Mouse (Mus musculus) midbrain, embryonic 11.5 days (tissue): ENCODE measurements around the gene Lyzl4. TPM values are rescaled to one million over a fixed set of nuclear protein-coding genes. Genes with fewer than 3 reads are reported as not detected.

Experiments
- ATAC-seq: fragments of 200-750 bp; cut with Nextera tagmentation; 2 replicates; pipeline ENCODE4 v1.8.0; 2017; ENCODE audit warnings: moderate TSS enrichment, moderate library complexity; ENCODE audit not compliant: low FRiP score
- DNase-seq: peaks from one replicate; pipeline ENCODE4 v3.0.0; 2015; ENCODE audit warnings: low spot score; ENCODE audit errors: missing footprints
- H3K27ac ChIP-seq: fragments of 300-500 bp; sonication (generic); 2 replicates; pipeline ENCODE4 v1.5.1; 2014; ENCODE audit warnings: low read depth, low read length
- H3K27me3 ChIP-seq: fragments of 300-500 bp; sonication (generic); 2 replicates; pipeline ENCODE4 v1.6.1; 2014; ENCODE audit warnings: mild to moderate bottlenecking, low read length, moderate library complexity, mixed read lengths; ENCODE audit not compliant: control insufficient read depth, insufficient read depth
- H3K36me3 ChIP-seq: fragments of 300-500 bp; sonication (generic); 2 replicates; pipeline ENCODE4 v1.6.1; 2014; ENCODE audit warnings: mild to moderate bottlenecking, low read length, moderate library complexity, mixed read lengths; ENCODE audit not compliant: control insufficient read depth, insufficient read depth
- H3K4me1 ChIP-seq: fragments of 300-500 bp; sonication (generic); 2 replicates; pipeline ENCODE4 v1.6.1; 2014; ENCODE audit warnings: low read length; ENCODE audit not compliant: control insufficient read depth, insufficient read depth
- H3K4me2 ChIP-seq: fragments of 300-500 bp; sonication (generic); 2 replicates; pipeline ENCODE4 v1.6.1; 2014; ENCODE audit warnings: mild to moderate bottlenecking, moderate library complexity
- H3K4me3 ChIP-seq: fragments of 300-500 bp; sonication (generic); 2 replicates; pipeline ENCODE4 v1.5.1; 2014; ENCODE audit warnings: low read depth, low read length
- H3K9ac ChIP-seq: fragments of 300-500 bp; sonication (generic); 2 replicates; pipeline ENCODE4 v1.6.1; 2014; ENCODE audit warnings: low read length
- H3K9me3 ChIP-seq: fragments of 300-500 bp; sonication (generic); 2 replicates; pipeline ENCODE4 v1.6.1; 2016; ENCODE audit warnings: low read length; ENCODE audit not compliant: control insufficient read depth
- WGBS: fragments of 180-500 bp; shearing (Covaris S2); extraction: QIAGEN DNeasy Blood & Tissue Kit; methylation state at CpG from one replicate; pipeline ENCODE4 v1.1.7; 2014; 5-methylcytosine and 5-hydroxymethylcytosine counted together
- polyA plus RNA-seq: library from polyadenylated mRNA; unstranded; fragments of >200 nt; fragmentation: Nextera tagmentation; extraction: Ambion mirVana; gene quantifications from 2 replicates; pipeline ENCODE4 v1.2.1, GENCODE M21; 2014

Lyzl4 gene
- polyA plus RNA-seq, 1 experiment from 2014 or later: 0.22 TPM

DNA sequence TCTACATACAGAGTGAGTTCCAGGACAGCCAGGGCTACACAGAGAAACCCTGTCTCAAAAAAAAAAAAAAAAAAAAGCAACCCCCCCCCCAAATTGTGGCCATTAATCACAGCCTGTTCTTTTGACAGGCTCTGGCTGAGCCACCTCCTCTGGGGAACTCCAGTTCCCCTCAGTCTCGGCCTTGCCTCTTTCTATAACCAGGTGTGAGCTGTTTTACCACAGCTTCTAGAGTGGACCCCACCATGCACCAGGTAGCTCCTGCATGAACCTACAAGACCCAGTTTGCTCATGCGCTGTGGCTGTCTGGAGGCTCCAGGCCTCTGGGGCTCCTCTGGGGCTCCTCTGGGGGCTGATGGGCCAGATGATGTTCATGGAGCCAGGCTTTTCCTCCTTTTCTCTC lies 33.7 kb upstream of the Lyzl4 start:
- H3K4me1 ChIP-seq: peaks cover 3% of the 10 kb centered on the region; the same call in 1 of the 2 replicates
- DNase-seq (peak; percentile 41), ATAC-seq (no peak)
- H3K9me3 ChIP-seq: no peaks in the 10 kb centered on the region
- no peak overlapping the region for H3K27ac ChIP-seq
- no peaks in the 10 kb centered on the region for H3K27me3 ChIP-seq
- 95% methylated on average over 2 of the region's 2 CpGs for WGBS
- H3K36me3 ChIP-seq: no peaks in the 10 kb centered on the region
- no peak overlapping the region for H3K9ac ChIP-seq
- no peak overlapping the region for H3K4me2 ChIP-seq
- no peak overlapping the region for H3K4me3 ChIP-seq

DNA sequence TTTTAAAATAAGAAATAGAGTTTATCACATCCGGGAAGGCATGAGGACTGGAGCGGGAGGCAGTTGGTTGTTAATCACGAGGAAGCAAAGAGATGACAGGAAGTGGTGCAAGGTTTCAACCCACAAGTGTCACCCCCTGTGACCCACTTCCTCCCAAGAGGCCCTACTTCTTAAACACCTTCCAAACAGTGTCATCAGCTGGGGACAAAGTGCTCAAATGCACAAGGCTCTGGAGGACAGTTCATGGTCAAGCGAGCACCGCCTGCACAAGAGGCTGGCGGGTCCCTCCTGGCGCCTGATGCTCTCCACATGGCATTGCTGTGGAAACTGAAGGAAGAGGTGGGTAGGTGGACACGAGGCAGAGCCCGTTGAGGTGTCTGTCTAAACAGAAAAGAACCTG lies 33.1 kb upstream of the Lyzl4 start:
- Histone ChIP-seq H3K9me3 (no peaks in the 10 kb centered on the region), H3K4me2 (no peak overlapping the region), H3K9ac (no peak overlapping the region), H3K27ac (no peak overlapping the region), H3K4me3 (no peak overlapping the region), H3K4me1 (peaks cover 8% of the 10 kb centered on the region), H3K36me3 (no peaks in the 10 kb centered on the region), H3K27me3 (no peaks in the 10 kb centered on the region; the same call in 1 of the 2 replicates)
- ATAC-seq (no peak), DNase-seq (peak; percentile 51)
- WGBS: 85% methylated on average over 9 of the region's 9 CpGs

DNA sequence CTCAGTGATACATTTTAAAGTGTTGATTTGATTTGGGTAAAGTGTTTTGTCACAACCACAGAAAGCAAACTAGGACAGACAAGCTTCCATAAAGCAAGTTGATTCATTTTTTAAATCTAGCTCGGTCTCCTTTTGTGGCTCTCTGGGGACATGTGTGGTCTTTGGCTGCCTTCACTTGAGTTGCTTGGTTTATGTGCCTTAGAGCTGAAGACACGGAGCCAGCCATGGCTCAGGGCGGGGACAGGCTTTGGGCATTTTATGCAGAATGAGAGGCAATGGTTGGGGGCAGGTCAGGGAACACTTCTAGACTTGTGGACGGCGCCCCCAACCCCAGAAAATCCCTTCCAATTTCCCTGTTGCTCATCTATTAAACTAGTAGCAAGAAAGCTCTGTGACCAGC lies 31.8 kb upstream of the Lyzl4 start:
- Histone ChIP-seq H3K4me2 (no peak overlapping the region), H3K9me3 (no peaks in the 10 kb centered on the region), H3K27me3 (peaks cover 5% of the 10 kb centered on the region), H3K9ac (no peak overlapping the region), H3K27ac (no peak overlapping the region), H3K36me3 (no peaks in the 10 kb centered on the region), H3K4me1 (peaks cover 18% of the 10 kb centered on the region), H3K4me3 (no peak overlapping the region)
- WGBS: 88% methylated on average over 5 of the region's 5 CpGs
- DNase-seq (peak; percentile 66), ATAC-seq (no peak)

DNA sequence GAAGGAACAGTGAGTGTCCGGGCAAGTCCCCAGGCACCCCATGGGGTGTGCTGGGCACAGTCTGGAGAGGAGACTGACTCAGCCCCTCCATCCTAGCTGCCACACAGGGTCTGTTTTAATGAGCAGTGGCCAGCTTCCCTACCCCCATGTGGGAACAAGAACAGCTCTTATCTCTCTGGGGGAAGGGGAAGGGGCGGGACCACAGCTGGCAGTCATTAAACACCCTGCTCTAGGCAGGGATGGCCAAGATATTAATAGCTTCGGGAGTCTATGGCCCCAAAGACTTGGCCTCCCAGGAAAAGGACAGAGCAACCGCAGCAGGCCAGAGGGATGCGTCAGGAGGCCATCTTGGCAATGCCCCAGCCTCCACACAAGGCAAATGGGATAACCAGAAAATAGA lies 30.4 kb upstream of the Lyzl4 start:
- DNase-seq (peak; percentile 62), ATAC-seq (no peak)
- no peak overlapping the region for H3K9ac ChIP-seq
- WGBS: 83% methylated on average over 5 of the region's 5 CpGs
- H3K4me3 ChIP-seq: no peak overlapping the region
- H3K9me3 ChIP-seq: no peaks in the 10 kb centered on the region
- no peak overlapping the region for H3K4me2 ChIP-seq
- H3K27me3 ChIP-seq: peaks cover 6% of the 10 kb centered on the region
- no peaks in the 10 kb centered on the region for H3K36me3 ChIP-seq
- H3K4me1 ChIP-seq: peaks cover 18% of the 10 kb centered on the region
- no peak overlapping the region for H3K27ac ChIP-seq

DNA sequence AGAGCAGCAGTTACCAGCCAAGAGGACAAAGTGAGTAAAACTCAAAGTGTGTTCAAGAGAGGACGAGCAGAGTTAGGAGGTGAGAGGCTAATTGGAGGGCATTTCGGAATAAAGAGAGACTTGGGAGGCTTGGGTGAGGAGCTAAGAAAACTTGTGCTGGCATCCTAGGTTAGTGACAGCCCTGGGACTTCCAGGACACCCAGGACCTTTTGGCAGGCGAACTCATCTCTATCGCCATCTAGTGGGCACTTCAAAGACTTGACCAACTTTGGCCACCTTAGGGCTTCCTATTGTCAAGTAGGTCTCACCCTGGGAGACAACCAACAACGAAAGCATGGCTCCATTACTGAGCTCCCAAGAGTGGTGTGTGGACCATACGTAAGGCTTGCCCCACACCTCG lies 29.4 kb upstream of the Lyzl4 start:
- Histone ChIP-seq H3K27ac (no peak overlapping the region), H3K36me3 (no peaks in the 10 kb centered on the region)
- ATAC-seq: peak; percentile 31; the same call in 1 of the 2 replicates

DNA sequence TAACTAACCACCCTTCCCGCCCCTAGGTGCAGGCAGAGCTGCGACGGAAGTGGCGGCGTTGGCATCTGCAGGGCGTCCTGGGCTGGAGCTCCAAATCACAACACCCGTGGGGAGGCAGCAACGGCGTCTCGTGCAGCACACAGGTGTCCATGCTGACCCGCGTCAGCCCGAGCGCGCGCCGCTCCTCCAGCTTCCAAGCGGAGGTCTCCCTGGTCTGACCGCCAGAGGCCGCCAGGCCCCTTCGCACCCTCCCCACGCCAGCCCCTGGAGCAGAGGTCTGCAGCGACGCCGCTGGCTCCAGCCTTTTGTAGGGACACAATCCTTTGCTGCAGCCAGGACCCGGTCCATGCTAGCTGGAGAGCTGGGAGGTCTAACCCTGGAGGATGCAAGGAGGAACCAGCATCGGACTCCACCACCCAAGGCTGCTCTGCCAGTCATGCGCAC lies 27.5 kb upstream of the Lyzl4 start:
- Histone ChIP-seq H3K27me3 (peaks cover 6% of the 10 kb centered on the region), H3K9me3 (no peaks in the 10 kb centered on the region), H3K9ac (peak overlapping the region; percentile 53), H3K4me1 (peaks cover 18% of the 10 kb centered on the region), H3K4me2 (peak overlapping the region; percentile 51), H3K36me3 (no peaks in the 10 kb centered on the region), H3K27ac (no peak overlapping the region), H3K4me3 (peak overlapping the region; percentile 17)
- DNase-seq (peak; percentile 97), ATAC-seq (peak; percentile 75)
- under 1% methylated on average over 28 of the region's 28 CpGs for WGBS

More for the DNA sequence above, 29.4 kb upstream of the Lyzl4 start:
- H3K4me1 ChIP-seq: peaks cover 18% of the 10 kb centered on the region
- H3K27me3 ChIP-seq: peaks cover 6% of the 10 kb centered on the region
- WGBS: 24% methylated on average over 7 of the region's 7 CpGs
- no peak overlapping the region for H3K4me2 ChIP-seq
- H3K9me3 ChIP-seq: no peaks in the 10 kb centered on the region
- no peak overlapping the region for H3K4me3 ChIP-seq
- no peak overlapping the region for H3K9ac ChIP-seq
- DNase-seq: peak; percentile 92

DNA sequence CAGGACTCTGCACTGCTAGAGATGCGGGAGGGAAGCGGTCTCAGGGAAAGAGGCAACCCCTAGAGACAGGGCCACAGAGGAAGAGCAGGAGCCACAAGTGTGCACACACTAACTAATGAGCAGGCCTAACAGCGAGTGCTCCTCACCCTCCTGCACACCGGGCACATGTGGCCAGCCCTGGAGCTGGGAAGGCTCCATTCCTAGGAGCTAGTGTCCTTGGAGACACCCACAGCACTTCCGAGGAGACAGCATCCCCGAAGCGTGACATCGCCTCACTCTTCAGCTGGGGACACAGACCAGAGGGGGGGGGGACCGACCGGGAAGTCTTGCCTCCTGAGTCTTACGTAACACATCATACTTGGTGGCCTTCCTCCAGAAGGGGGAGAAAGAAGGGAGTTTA lies 25.9 kb upstream of the Lyzl4 start:
- Histone ChIP-seq H3K27ac (no peak overlapping the region), H3K4me3 (no peak overlapping the region), H3K9me3 (no peaks in the 10 kb centered on the region), H3K36me3 (no peaks in the 10 kb centered on the region), H3K27me3 (peaks cover 6% of the 10 kb centered on the region), H3K4me2 (no peak overlapping the region), H3K9ac (no peak overlapping the region), H3K4me1 (peaks cover 18% of the 10 kb centered on the region)
- WGBS: 81% methylated on average over 11 of the region's 11 CpGs
- DNase-seq: peak; percentile 77
- 0 out of 2 replicates have a peak, but pooled peaks have one; percentile 33 for ATAC-seq

DNA sequence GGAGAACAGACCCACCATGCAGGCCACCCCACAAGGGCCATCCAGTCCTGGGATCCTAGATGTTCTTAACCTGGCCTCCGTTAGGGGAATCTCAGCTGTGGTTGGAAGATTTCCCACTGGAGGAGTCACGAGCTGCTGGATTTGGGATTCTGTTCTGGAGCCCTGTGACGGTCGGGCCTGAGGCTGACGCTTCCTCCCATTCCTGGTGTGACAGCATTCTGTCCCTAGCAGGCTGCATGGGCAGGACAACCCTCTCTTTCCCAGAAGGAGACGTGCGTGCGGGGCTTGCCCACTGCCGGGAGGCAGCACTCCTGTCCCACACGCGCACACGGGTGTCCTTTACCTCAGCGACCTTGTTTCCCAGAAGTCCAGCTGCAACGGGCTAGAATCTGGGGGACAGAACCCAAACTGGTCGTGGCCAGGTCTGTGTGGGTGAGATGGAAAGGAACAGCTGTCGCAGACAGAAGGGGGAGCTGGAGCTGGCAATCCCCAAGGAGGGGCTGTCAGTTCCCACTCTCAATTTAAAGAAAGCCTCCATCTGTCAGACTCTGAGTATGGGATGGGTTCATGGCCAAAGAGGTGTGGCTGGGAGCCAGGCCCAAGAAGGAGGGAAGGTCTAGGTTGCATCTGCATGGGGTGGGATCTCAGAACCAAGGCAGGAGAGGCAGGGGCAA lies 25.2 kb upstream of the Lyzl4 start:
- no peak overlapping the region for H3K4me3 ChIP-seq
- H3K9ac ChIP-seq: no peak overlapping the region
- no peak overlapping the region for H3K27ac ChIP-seq
- WGBS: 76% methylated on average over 16 of the region's 16 CpGs
- no peaks in the 10 kb centered on the region for H3K9me3 ChIP-seq
- ATAC-seq: no peak
- peaks cover 6% of the 10 kb centered on the region for H3K27me3 ChIP-seq
- DNase-seq: peak; percentile 77
- H3K4me2 ChIP-seq: no peak overlapping the region
- H3K4me1 ChIP-seq: peaks cover 18% of the 10 kb centered on the region
- no peaks in the 10 kb centered on the region for H3K36me3 ChIP-seq

DNA sequence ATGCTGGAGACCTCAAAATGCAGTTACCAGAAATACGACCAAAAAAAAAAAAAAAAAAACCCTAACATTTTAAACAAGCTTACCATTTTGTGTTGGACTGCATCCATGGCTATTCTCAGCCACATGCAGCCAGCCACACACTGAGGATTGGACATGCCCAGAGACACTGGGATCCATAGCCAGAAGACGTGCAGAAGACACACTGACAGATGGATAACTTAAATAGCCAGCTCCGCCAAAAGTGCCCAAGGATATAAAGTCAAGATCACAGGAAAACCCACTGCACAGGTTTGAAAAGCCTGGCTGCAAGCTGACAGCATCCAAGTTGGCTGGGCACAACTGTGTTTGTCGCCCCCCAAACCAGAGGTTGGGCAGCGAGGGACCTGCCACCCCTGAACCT lies 22.2 kb upstream of the Lyzl4 start:
- H3K27ac ChIP-seq: no peak overlapping the region
- no peak overlapping the region for H3K4me3 ChIP-seq
- 84% methylated on average over 5 of the region's 5 CpGs for WGBS
- peaks cover 5% of the 10 kb centered on the region for H3K27me3 ChIP-seq
- H3K9me3 ChIP-seq: no peaks in the 10 kb centered on the region
- H3K36me3 ChIP-seq: no peaks in the 10 kb centered on the region
- no peak for ATAC-seq
- H3K4me1 ChIP-seq: peaks cover 2% of the 10 kb centered on the region
- H3K4me2 ChIP-seq: no peak overlapping the region
- peak; percentile 47 for DNase-seq
- no peak overlapping the region for H3K9ac ChIP-seq
